Mouse (Mus musculus): Measurements from ENCODE around the gene Bin2.

GRCm38 (mm10) chr15:100631454-100632170 is 37.7 kb downstream of the Bin2 start:
- TF ChIP-seq CTCF (IDR thresholded peaks at IDR 0.05) (no peak), EP300 (IDR thresholded peaks at IDR 0.05) (no peak)

Measured in lung, postnatal 0 days (tissue).